Mouse (Mus musculus): Measurements from ENCODE around the gene Plxnb2.

Gene Plxnb2

DNA sequence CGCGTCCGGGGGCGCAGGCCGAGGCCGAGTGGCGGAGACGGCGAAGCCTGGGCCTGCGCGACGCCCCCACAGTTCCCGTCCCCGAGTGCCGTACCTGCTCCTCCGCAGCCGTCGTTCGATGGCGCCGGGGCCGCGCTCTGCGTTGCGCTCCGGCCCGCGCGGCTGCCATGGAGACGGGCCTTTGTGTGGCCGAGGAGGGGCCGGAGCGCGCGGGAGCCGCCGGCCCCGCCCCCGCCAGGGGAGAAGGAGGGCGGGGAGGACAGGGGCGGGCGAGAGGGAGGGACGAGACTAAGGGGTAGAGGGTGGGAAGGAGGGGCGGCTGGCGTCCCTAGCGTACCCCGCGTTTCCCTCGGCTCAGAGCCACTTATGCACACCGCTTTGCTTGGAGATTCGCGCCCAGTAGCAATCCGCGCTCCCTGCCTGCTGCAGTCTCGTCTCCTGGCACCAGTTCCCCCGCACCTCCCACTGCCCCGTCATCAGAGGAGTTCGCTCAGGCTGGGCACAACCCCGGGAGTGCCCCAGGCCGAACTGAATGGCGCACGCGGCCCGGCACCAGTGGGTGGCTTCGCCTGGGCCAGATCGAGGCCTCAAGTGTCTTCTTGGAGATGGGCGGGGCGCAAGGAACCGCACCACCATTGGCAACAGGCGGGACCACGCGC lies at the start of gene Plxnb2:
Gene Plxnb2, minus strand, starts transcription at position 218 of the 659 bp plus-strand sequence.
- in situ Hi-C loops (cut with MseI, MboI), result no loop called here

DNA sequence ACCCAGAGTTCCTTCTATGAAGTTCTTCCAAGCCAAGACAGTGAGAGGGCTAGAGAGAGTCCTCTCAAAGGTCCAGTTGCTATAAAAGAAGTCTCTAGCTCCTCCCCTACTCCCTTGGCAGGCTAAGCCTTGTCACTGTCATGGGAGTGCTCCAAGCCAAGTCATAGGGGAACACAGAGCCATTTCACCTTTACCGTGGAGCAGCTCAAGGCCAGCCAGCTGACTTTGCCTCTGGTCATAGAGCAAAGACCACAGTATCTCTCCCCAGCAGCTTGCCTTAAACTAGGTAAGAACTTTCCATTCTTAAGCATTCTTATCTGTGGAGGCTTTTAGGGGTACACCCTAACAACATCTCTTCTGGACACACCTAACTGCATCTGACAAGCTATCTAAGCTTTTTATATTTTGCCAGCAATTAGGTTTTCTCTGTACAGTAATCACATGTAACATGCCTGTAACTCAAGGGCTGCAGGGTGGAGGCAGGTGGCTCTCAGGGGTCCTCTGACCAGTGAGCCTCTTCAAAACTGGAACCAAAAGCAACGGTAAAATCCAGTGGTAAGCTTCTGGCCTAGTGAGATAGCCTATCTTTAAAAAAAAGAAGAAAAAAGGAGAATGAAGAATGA lies 35.1 kb upstream of the Plxnb2 start:
- in situ Hi-C loops (cut with MseI, MboI), result no loop called here

DNA sequence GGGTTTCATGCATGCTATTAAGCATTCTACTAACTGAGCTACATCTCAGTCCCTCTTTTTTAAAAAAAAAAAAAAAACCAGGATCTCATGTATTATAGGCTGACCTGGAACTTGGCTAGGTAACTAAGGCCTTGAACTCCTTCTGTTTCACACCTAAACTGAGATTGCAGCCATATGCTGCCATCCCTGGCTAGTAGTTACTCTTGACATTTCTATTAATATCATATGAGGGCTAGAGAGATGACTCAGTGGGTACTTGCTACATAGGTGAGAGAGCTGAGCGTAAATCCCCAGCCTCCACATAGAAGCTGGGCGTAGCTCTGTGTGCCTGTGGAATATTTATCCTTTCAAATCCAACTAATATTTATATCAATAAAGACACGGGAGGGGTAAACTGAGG lies 34.4 kb upstream of the Plxnb2 start:
- in situ Hi-C loops (cut with MseI, MboI), result no loop called here

DNA sequence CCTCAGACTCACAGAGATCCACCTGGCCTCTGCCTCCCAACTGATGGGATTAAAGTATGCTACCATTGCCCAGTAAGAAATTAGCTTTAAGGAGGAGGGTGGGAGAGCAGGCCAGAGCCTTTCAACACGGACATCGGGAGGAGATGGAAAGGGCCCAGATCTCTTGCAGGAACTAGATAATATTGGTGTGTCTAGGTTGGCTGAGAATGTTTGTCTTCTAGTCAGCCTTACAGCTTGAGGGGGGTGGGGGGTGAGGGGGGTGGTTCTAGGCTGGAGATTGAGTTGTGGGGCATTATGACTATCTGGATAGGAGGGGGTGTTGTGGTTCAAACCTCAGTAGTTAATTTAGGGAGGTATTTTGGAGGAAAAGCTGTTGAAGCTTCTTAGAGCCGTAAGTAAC lies 32.9 kb upstream of the Plxnb2 start:
- in situ Hi-C loops (cut with MseI, MboI), result no loop called here

DNA sequence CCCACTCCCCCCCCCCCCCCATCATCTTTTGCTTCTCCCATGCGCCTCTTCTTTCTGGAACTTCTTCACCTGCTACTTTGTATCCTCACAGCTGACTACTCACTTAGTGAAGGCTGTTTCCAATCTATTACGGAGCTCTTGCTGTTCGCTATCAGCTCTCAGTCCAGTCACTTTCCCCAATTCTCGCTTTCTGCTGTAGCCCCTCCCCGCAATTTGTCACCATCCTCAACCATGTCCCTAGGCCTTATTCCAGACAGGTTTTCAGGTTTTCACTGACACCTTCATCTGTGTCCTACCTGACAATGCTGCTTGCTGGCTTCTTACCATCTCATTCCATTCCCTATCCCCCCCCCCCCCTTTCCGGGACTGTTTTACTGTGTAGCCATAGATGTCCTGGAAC lies 31.9 kb upstream of the Plxnb2 start:
- in situ Hi-C loops (cut with MseI, MboI), result no loop called here

DNA sequence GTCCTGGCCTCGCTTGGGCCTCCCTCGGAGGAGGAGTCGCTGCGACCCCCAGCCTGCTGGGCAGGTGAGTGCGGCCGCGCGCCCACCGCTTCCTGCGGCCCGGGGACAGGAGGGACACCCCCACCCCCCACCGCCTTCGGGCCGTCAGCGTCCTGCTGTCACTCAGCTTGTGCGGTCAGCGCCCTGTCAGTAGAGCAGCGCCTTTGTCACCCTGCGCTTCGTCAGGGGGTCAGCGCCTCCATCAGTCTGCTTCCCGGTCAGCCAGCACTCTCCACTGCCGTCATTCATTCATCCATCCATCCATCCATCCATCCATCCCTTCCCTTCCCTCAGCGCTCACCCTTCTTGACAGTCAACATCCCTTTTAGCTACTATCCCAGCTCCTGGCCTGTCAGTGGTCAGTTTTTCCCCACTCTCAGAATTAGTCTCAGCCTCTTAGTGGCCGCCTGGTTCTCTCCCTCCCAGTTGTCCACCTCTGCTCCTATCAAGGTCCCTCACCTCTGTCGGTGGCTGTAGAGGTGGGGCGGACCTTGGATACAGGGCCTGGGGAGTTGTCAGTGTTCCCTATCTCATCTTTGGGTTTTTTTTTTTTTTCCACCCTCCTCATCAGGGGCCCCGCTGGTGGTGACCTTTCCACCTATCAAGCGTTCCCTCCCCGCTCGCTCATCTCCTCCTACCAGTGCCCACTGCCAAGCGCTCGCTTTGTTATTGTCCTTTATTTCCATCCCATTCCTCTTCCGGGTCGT lies 31.3 kb upstream of the Plxnb2 start:
- in situ Hi-C loops (cut with MseI, MboI), result no loop called here

DNA sequence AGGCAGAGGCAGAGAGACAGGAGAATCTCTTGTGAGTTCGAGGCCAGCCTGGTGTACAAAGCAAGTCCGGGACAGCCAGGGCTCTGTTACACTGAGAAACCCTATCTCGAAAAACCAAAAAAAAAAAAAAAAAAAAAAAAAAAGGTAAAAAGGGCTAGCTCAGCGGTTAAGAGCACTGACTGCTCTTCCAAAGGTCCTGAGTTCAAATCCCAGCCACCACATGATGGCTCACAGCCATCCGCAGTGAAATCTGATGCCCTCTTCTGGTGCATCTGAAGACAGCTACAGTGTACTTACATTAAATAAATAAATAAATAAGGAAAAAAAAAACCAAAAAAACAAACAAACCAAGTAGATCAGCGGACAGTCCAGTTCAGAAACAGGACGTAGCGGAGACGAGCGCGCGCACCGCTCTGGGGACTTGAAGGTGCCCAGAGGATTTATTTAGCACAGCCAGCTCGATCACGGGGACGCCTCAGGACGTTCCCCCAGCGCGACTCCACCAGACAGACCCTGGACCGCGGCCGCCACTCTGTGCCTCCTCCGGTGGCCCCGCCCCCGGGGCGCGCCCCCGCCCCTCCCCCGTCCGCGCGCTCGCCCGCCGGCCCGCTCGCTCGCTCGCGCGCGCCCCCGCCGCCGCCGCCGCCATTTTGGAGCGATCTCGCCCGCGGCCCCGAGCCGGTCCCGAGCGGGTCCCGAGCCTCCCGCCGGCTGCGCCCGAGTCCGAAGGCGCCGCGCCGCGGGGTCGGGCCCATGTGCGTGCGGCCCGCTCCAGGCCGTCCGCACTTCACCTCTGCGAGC lies 30.5 kb upstream of the Plxnb2 start, which contains the start of gene Ppp6r2:
Gene Ppp6r2, plus strand, starts transcription at position 639 of the 801 bp plus-strand sequence.
- in situ Hi-C loops (cut with MseI, MboI), result no loop called here

DNA sequence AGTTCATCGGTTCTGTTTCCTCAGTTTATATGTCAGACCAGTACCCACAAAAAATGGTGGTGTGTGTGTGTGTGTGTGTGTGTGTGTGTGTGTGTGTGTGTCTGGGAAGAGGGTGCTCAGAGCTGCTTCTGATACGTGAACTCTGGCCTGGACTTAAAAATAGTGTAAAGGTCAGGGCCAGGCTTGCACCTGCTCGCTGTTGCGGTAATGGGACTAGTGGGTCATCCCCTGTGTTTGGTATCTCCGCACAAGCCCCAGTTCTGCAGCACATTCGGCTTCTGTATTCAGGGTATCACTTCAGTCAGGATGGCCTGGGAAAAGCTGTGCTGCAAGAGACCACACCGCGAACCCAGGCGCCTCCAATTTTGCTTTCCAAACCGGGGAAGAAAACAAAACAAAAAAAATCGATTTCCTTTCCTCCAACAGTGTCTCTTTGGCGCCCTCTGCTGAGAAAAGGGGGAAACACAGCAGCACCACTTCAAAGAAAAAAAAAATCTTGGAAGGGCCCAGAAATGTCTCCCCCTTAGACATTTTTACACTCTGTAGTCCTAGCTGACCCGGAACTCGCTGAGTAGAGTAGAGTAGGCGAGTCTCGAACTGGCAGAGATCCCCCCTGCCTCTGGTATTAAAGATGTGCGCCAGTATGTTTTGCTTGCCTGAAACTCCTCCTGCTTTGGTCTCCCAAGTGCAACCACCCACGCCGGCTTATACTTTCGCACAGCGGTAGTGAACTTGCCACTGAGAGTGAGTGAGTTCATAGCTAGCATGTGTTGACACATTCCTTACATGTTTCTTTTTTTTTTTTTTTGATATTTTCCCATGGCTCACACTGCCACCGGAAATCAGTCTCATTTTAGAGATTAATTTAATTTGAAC lies 29.5 kb upstream of the Plxnb2 start:
- in situ Hi-C loops (cut with MseI, MboI), result no loop called here

DNA sequence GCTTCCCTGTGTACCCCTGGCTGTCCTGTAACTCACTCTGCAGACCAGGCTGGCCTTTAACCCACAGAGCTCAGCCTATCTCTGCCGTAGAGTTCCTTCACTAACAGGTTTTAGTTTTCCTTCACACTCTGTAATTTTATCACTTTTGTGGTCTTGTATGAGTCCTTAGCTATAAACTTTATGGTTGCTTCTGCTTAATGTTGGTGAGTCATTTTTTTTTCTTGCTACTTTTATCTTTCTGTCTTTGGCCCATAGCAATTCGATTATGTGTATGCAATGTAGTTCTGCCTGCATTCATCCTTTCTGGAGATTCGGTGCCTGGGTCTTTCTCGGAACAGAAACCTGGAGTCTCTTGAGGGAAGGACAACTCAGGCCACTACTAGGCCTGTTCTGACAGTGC lies 26.9 kb upstream of the Plxnb2 start:
- in situ Hi-C loops (cut with MseI, MboI), result no loop called here

DNA sequence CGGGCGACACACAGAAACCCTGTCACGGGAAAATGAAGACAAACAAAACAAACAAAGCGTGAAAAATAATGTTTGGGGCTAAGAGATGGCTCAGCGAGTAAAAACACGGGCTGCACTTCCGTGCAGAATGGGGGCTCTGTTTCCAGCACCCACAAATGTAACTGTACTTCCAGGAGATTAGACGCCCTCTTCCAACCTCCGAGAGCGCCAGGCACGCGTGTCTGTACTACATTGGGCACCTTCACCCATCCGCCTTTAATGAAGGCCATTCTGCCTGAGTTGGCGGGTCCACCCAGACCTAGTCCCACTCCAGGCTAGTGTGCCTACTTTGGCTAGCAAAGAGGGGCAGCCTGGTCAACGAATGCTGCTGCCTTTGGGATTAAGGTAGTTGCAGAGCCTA lies 16.5 kb upstream of the Plxnb2 start:
- in situ Hi-C loops (cut with MseI, MboI), result no loop called here

DNA sequence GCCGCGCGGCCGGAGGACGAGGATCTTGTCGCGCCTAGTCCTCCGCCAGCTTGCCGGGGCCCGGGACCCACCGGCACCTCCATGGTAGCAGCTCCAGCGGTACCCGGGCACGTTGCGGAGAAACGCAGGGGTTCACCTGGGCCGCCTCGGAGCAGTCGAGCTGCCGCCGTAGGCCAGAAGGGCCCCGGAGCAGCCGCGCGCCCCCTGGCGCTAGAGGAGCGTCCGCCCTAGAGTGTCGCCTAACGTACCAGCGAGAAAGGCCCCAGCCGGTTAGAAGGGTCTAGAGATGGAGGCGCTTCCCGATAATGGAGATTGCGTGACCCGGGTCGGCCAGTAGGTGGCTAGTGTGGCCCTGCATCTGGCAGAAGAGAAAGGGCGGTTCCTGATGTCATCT lies 15.7 kb upstream of the Plxnb2 start, which contains the start of gene Dennd6b:
Gene Dennd6b, minus strand, starts transcription at position 184 of the 394 bp plus-strand sequence.
- in situ Hi-C loops (cut with MseI, MboI), result no loop called here

DNA sequence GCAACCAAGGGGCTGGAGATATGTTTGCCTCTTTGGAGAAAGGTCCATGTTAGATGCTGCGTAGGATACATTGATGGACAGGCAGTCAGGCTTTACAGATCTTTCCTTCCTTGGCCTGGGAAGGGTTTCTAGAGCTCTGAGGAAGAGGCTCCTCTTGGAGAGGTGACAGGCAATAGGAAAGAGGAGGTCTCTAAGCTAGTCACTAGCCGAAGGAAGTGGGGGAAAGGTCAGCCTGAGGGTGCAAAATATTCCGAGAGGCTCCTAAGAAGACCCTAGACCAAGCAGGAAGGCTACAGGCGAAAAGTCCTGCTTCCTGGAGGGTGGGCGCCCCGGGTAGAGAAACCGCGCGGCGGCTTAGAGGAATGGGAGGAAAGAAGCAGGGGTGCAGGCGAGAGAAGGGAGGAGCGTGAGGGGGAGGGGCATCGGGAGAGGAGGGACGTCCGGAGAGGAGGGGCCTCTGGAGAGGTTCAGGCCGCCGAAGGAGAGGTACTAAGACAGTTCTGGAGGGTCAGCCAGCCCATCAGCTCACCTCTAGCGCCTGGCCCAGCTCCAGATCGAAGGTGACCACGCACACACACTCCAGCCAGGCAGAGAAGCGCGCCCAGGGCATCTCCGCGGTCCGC lies 15.2 kb upstream of the Plxnb2 start:
- in situ Hi-C loops (cut with MseI, MboI), result no loop called here

DNA sequence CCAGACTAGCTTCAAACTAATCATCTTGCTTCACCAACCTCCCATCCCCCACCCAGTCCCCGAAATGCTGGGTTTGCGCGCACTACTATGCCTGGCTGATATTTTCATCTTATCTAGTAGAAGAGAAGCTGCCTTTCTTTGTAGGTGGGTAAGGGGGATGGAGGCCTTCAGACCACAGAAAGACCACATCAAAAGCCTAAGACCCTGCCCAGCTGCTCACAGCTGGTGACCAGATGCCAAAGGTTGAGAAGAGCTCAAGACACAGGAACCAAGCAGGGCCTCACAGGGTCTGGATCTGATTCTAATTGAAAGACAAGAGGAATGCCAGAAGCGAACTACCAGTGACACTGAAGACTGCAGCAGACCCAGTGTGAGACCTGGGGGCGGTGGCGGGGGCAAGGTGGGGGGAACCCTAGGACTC lies 14.7 kb upstream of the Plxnb2 start:
- in situ Hi-C loops (cut with MseI, MboI), result no loop called here

DNA sequence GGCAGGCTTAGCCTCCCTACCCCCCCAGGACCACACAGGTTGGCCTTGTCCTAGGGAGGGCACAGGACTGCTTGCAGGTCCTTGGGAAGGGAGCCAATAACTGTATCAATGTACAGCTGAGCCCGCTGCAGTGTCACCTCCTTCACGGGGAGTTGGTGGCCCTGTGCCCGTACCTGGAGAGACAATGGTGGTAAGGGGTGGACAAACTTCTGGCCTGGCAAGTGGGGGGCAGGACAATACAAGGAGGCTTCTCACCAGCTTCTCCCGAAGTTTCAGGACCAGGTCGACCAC lies 4.3 kb upstream of the Plxnb2 start:
- in situ Hi-C loops (cut with MseI, MboI), result no loop called here

DNA sequence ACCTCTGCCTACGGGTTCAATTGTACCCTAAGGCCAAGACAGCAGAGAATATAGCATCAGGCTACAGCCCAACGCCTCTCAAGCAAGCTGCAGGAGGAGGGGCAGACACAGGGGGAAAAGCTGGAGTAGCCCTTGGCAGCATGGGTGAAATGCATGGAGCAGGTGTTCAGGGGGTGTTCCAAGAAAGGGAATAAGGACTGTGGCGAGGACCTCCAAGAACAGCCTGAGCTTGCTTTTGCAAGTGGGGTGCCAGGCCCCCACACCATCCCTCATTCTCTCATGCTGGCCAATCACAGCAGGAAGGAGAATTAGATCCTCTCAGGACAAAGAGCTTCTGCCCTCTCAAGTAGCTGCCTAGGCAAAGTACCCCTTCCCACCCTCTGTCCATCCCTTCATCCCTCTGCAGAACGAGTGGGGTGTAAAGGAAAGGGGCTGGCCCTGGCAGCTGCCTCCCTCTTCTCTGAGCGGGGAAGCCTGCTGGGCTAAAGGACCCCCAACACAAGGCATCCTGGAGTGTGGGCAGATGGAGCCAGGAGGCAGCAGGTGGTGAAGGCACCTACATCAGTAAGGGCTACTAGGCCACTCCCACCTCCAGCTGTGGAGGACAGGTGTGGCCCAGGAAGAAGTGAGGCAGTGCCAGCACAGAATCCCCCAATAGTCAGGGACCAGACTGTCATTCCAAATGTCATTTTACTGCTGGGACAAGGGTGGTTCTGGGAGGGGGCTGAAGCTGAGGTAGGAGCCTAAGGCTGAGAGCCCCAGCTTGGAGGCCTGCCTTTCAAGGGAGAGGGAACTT lies 3.8 kb upstream of the Plxnb2 start:
- in situ Hi-C loops (cut with MseI, MboI), result no loop called here

DNA sequence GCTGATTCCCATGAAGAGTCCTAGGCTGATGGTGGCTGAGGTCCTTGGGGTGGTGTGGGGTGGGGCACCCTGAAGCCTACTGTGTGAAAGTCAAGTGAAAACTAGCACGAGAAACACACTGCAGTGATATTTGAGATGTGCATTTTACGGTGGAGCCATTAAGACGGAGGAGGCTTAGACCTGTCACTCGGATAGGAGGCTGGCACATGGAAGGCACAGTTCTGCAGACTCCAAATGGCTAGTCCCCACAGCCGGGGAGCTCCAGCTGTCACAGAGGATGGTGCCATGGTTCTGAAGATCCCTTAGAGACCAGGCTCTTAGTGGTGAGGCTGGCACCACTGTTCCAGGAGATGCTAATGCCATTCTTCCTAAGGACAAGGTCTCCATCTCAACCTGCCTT lies 2.3 kb upstream of the Plxnb2 start:
- in situ Hi-C loops (cut with MseI, MboI), result no loop called here

DNA sequence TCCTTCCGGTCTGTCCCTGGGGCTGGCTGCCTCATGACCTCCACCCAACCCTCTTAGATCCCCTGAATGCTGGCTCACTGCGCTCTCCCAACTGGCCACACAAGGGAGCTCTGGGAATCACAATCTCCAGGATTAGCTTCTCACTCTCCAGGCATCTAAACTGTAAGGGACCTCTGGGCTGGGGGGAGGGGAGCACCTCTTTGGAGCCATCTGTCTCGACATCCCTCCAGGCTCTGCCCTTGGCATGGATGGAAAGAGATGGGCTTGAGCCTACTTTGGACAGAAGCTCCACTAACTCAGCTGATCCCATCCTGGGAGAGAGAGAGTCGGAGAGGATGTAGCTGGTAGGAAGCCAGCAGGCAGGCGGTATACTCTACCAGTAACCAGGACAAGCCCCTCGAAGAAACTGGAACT lies 1.7 kb upstream of the Plxnb2 start:
- in situ Hi-C loops (cut with MseI, MboI), result no loop called here

DNA sequence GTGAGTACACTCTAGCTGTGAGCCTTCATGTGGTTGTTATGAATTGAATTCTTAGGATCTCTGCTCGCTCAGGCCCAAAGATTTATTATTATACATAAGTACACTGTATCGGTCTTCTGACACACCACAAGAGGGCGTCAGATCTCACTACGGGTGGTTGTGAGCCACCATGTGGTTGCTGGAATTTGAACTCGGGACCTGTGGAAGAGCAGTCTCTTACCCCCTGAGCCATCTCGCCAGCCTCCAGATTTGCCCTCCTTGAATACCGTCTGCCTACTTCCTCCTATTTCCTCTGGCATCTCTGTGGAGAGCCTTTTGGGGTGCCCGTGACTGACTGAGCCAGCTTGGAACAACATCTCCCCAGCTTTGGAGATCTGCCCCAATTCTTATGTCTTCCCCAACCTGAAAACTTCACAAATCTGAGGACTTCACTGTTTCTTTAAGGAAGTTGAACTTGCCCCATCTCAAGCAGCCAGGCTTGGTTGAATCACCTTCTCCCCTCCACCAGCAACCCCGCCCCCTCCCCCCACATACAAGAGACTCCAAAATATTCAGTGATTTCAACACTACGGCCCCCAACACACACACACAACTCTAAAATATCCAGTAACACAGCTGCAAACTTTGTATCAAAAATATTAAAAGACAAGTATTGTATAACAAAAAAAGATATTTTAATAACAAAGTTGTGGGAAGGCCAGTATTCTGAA lies 1.1 kb upstream of the Plxnb2 start:
- in situ Hi-C loops (cut with MseI, MboI), result no loop called here

DNA sequence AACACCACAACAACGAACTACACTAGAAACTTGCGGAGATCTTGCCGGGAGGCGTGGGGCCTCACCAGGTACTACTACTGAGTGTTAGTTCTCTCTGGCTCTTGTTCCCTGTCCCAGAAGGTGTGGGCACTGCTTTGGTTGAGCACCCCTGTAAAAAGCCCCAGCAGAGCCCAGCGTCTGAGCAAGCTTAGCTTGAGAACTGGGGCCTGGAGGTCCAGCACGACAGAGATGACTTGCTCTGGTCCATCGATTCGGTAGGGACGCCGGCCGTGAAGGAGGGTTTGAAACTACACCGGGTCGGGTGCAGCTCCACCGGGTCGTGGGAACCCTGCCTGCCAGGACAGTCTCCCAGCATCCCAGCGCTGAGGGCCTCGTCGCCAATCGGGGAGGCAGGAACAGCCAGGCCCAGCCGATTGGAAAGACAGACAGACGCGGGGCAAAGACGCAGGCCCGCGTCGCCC lies 477 bp downstream of the Plxnb2 start:
- in situ Hi-C loops (cut with MseI, MboI), result no loop called here
